Mouse (Mus musculus) bone marrow, adult 2 months (tissue): ENCODE measurements around the gene Eprs. TPM values are rescaled to one million over a fixed set of nuclear protein-coding genes. Genes with fewer than 3 reads are reported as not detected.

Source experiments
- H3K27ac ChIP-seq: fragments of 200-500 bp; 2 replicates; pipeline ENCODE4 v1.5.1; 2012; ENCODE audit warnings: low read depth, mild to moderate bottlenecking, control low read depth, inconsistent platforms, low read length; ENCODE audit not compliant: control insufficient read depth, poor library complexity, insufficient read depth
- H3K4me1 ChIP-seq: fragments of 200-500 bp; 2 replicates; pipeline ENCODE4 v1.6.1; 2011; ENCODE audit warnings: low read length; ENCODE audit not compliant: control insufficient read depth, insufficient read depth
- H3K4me3 ChIP-seq: fragments of 200-500 bp; replicated peaks from 2 replicates; pipeline ENCODE3; 2011; ENCODE audit warnings: mild to moderate bottlenecking, low read depth, low read length, control low read depth; ENCODE audit not compliant: control insufficient read depth
- CTCF ChIP-seq: fragments of 200-500 bp; IDR thresholded peaks from 2 replicates; pipeline ENCODE4 v1.5.1; 2011; ENCODE audit warnings: low read length, control low read depth; ENCODE audit not compliant: control insufficient read depth, insufficient read depth
- POLR2A ChIP-seq: fragments of 200-500 bp; IDR thresholded peaks from 2 replicates; pipeline ENCODE4 v1.6.1; 2011; ENCODE audit warnings: low read depth, mild to moderate bottlenecking, control low read depth, low read length, borderline replicate concordance; ENCODE audit not compliant: control insufficient read depth
- WGBS: fragments of 180-500 bp; shearing (Covaris S2); methylation state at CpG from one replicate; pipeline ENCODE4 v1.1.7; 2018; 5-methylcytosine and 5-hydroxymethylcytosine counted together
- polyA plus RNA-seq: library from polyadenylated mRNA; stranded (reverse); fragments of >200 nt; gene quantifications from 2 replicates; pipeline ENCODE4 v1.2.4, GENCODE M21; 2011; ENCODE audit warnings: low replicate concordance; ENCODE audit not compliant: missing spikeins, insufficient read depth, insufficient read length

The Eprs gene
- polyA plus RNA-seq, 1 experiment = 35.7 TPM

DNA sequence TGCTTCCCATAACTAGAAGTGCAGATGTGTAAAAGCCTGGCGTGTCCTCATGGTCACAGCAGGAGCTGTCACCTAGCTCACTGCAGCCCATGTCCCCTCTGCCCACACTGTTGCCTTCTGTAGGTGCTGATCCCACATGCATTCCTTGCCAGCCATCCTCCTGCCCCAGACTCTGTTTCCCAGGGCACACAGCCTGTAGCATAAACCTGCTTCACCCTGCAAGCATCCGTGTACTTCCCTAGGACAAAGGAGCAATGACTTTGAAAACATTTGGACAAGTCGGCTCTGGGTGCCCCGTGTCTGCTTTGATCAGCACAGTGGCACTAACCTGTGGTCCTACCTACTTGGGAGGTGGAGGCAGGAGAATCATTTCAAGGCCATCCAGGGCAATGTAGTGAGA lies 12.2 kb upstream of the Eprs start:
- no peaks in the 10 kb centered on the region for H3K4me1 ChIP-seq
- no peak overlapping the region for H3K27ac ChIP-seq
- 83% methylated on average over 4 of the region's 4 CpGs for WGBS
- H3K4me3 ChIP-seq = no peak overlapping the region
- TF ChIP-seq POLR2A = no peak
- TF ChIP-seq CTCF = no peak

DNA sequence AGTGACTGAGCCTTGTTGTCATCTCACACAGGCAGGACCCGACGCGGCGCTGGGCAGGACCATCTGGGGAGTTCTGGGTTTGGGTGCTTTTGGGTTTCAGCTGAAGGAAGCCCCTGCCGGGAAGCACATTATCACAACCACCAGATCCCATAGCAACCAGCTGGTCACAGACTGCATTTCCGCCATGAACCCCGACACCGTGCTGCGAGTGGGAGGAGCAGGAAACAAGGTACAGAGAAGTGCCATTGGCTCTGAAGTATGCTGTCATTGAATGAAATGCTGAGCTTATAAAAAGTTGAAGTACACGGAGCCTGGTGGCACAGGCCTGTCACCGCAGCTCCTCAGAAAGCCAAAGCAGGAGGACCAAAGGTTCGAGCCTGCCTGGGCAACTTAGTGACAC lies 10.7 kb upstream of the Eprs start:
- TF ChIP-seq POLR2A = no peak
- no peak for TF ChIP-seq CTCF

DNA sequence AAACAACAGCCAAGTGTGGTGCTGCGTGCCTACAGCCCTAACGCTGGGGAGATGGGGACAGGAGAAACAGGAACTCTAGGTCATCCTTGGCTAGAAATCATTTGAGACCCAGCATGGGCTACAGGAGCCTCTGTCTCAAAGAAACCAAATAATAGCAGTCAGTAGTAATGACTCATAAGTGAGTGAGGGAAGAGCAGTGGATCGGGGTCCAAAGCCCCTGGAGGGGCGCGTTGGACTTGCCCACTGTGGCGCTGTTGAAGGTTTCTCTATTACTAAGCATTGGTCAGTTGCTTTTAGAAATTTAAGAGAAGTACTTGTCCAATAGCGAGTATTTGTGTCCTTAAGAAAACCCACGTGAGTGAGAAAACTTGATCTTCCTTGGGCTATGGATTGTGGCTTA lies 9.5 kb upstream of the Eprs start:
- 86% methylated on average over 8 of the region's 8 CpGs for WGBS
- TF ChIP-seq CTCF (no peak), POLR2A (no peak)
- no peak overlapping the region for H3K4me3 ChIP-seq

More for the DNA sequence above, 10.7 kb upstream of the Eprs start:
- Histone ChIP-seq H3K4me1 (no peaks in the 10 kb centered on the region), H3K27ac (no peak overlapping the region), H3K4me3 (no peak overlapping the region)
- 66% methylated on average over 12 of the region's 12 CpGs for WGBS

DNA sequence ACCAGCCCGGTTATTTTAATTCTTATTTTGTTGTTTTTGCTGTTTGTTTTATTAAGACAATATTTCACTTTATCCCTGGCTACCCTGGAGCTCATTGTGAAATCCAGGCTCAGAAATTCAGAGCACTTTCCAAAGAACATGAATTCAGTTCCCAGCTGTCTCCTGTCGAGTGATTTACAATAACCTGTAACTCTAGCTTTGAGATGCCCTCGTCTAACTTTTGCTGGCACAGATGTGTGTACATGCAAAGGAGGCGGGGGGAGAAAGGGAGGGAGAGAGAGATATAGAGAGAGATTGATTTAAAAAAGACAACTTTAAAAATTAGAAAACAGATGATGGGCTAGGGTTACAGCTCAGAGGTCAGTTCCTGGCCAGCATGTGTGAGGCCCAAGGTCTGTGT lies 8.1 kb upstream of the Eprs start:
- 78% methylated on average over 4 of the region's 4 CpGs for WGBS
- no peak overlapping the region for H3K4me3 ChIP-seq
- TF ChIP-seq CTCF (no peak), POLR2A (no peak)
- H3K4me1 ChIP-seq = no peaks in the 10 kb centered on the region
- H3K27ac ChIP-seq = no peak overlapping the region

More for the DNA sequence above, 9.5 kb upstream of the Eprs start:
- Histone ChIP-seq H3K4me1 (no peaks in the 10 kb centered on the region), H3K27ac (no peak overlapping the region)

DNA sequence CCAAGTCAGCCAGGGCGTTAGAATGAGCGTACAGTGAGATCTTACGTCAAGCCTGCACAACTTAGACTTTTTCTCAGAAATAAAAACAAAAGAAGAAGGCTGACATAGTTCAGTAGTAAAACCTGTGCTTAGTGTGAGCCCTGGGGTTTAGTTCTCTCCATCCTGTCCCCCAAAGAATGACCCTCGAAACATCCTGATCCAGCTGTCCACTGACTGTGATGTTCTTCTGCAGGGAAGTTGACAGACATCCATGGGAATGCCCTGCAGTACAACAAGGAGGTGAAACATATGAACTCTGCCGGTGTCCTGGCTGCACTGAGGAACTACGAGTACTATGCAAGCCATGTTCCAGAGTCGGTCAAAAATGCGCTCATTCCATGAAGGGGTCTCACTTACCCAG lies 6.6 kb upstream of the Eprs start:
- Histone ChIP-seq H3K4me3 (no peak overlapping the region), H3K27ac (no peak overlapping the region), H3K4me1 (no peaks in the 10 kb centered on the region)
- 91% methylated on average over 8 of the region's 8 CpGs for WGBS
- no peak for TF ChIP-seq CTCF
- TF ChIP-seq POLR2A = no peak

DNA sequence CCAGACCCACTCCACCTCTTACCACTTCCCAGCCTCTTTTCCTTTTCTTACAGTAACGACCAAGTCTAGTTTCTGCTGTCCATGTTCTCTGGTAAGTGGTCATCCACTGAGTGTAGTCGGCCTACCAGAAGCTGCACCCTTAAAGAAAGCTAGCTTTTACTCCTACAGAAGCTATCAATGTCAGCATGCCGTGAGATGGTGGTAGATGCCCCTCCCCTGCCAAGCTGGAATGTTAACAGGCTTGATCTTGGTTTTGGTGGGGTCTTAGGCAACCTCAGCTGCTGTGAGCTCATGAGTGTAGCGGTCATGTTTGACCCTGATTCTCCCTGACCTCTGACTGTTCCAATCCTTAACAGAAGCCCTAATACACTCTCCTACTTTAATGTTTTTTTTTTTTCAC lies 4.6 kb upstream of the Eprs start:
- Histone ChIP-seq H3K4me3 (no peak overlapping the region), H3K27ac (no peak overlapping the region), H3K4me1 (no peaks in the 10 kb centered on the region)
- WGBS = 82% methylated on average over 4 of the region's 4 CpGs
- TF ChIP-seq CTCF (no peak), POLR2A (no peak)

DNA sequence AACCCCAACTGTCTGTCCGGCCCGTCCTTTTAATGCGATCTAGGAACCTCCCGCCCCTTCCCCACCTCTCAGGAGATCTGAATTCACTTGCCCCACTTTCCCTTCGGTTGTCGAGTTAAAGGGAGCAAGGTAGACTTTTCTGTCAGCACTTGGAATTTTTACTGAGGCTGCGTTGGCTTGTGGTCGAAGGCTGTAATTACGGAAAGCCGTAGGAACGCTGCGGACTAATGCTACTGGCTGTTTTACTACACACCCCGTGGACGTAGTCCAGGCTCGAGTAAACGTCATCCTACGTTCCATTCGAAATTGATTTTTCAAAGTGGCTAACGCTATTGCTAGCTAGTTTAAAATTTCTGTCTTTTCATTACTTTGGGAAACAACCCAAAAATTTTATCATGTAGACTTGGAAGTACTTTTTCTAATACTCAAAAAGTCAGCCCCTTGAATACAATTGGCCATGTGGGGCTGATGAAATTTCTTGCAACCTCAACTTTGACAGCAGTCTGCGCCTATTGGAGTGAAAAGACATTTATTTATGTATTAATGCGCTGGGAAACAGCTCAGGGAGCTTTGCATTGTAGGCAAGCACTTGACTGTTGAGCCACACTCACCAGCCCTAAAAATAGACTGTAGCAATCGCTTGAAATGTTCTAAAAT lies 810 bp downstream of the Eprs start:
- no peaks in the 10 kb centered on the region for H3K4me1 ChIP-seq
- peak overlapping the region; percentile 34 for H3K27ac ChIP-seq
- WGBS = 1% methylated on average over 22 of the region's 22 CpGs
- TF ChIP-seq POLR2A = no peak
- no peak for TF ChIP-seq CTCF
- H3K4me3 ChIP-seq = peak overlapping the region; percentile 72

DNA sequence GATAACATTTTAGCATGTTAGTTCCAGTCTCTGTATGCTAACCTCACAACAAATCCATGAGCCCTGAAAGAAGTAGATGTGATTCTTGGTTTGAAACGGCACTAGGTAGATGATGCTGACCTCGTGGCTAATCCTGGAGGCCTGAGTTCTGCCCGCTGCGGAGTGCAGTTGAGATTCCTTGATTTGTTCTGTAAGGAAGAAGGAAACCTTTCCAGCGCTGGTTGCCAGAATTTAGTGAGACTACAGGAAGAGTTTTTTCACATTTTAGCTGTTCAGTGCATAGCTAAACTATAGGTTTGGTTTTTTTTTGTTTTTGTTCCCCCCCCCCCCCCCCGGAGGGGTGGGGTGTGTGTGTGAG lies 1.3 kb downstream of the Eprs start:
- no peak for TF ChIP-seq CTCF
- no peak for TF ChIP-seq POLR2A
- no peaks in the 10 kb centered on the region for H3K4me1 ChIP-seq
- no peak overlapping the region for H3K27ac ChIP-seq
- no peak overlapping the region for H3K4me3 ChIP-seq
- 52% methylated on average over 6 of the region's 6 CpGs for WGBS

DNA sequence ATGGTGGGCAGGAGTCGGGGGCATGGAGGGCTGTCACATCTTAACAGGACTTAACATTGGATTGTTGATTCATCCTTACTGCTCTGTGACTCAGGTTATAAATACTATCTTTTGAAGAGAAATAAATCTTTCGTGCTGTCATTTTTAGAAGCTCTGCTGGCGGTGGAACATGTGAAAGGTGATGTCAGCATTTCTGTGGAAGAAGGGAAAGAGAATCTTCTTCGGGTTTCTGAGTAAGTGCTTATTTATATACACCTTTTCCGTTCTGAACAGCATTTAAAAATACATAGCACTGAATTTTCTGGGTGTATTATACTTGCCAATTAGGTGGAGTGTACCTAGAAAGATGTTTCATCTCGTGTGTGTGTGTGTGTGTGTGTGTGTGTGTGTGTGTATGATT lies 4.5 kb downstream of the Eprs start:
- 73% methylated on average over 6 of the region's 6 CpGs for WGBS

More for the DNA sequence above, 4.5 kb downstream of the Eprs start:
- Histone ChIP-seq H3K4me3 (no peak overlapping the region), H3K4me1 (no peaks in the 10 kb centered on the region), H3K27ac (no peak overlapping the region)
- TF ChIP-seq POLR2A = no peak
- TF ChIP-seq CTCF = no peak
